Mouse (Mus musculus) CH12.LX (cell line): ENCODE data around the gene Ubfd1. TPM values are rescaled to one million over a fixed set of nuclear protein-coding genes. Genes with fewer than 3 reads are reported as not detected.

ENCODE experiments used
- DNase-seq: peaks from one replicate; pipeline ENCODE4 v3.0.0-alpha.2; 2013; ENCODE audit errors: extremely low read depth
- H3K27ac ChIP-seq: 2 replicates; pipeline ENCODE4 v1.5.1; 2012; ENCODE audit warnings: low read depth, mild to moderate bottlenecking, control low read depth, moderate library complexity; ENCODE audit not compliant: insufficient read depth
- H3K27me3 ChIP-seq: replicated peaks from 2 replicates; pipeline ENCODE3; 2012; ENCODE audit warnings: inconsistent platforms
- H3K36me3 ChIP-seq, 2 experiments: replicated peaks in 1 of 2; 2 replicates each; pipeline versions ENCODE3 to v1.6.1; 2012; ENCODE audit warnings: inconsistent platforms in 1 of 2, low read length in 1 of 2, mild to moderate bottlenecking in 1 of 2, mixed read lengths in 1 of 2, moderate library complexity in 1 of 2; ENCODE audit not compliant: control insufficient read depth in 1 of 2, insufficient read depth in 1 of 2
- H3K4me1 ChIP-seq, 2 experiments: 2 replicates each; pipeline ENCODE4 v1.6.1; 2012; ENCODE audit warnings: inconsistent platforms in 1 of 2, moderate library complexity in 1 of 2; ENCODE audit not compliant: insufficient read depth in 2 of 2, control insufficient read depth in 1 of 2
- H3K4me2 ChIP-seq: 2 replicates; pipeline ENCODE4 v1.6.1; 2012; ENCODE audit warnings: low read depth, mild to moderate bottlenecking, control low read depth; ENCODE audit not compliant: poor library complexity, insufficient read depth, severe bottlenecking
- H3K4me3 ChIP-seq, 3 experiments: fragments of 150-350 bp in 1 of 3; sonication (generic) in 1 of 3; replicated peaks in 1 of 3; 2 replicates each; pipeline versions ENCODE3 to v1.5.1; 2011 to 2012; ENCODE audit warnings: low read depth in 2 of 3, low read length in 2 of 3, mild to moderate bottlenecking in 2 of 3, moderate library complexity in 2 of 3, control low read depth in 1 of 3, improper control_type of control experiment in 1 of 3, inconsistent platforms in 1 of 3, mixed read lengths in 1 of 3; ENCODE audit not compliant: poor library complexity in 1 of 3
- H3K79me2 ChIP-seq: replicated peaks from 2 replicates; pipeline ENCODE4 v1.6.1; 2012; ENCODE audit warnings: mild to moderate bottlenecking, moderate library complexity; ENCODE audit not compliant: control insufficient read depth, poor library complexity, insufficient read depth, severe bottlenecking; ENCODE audit errors: extremely low read depth
- H3K9ac ChIP-seq: 2 replicates; pipeline ENCODE4 v1.6.1; 2012; ENCODE audit warnings: low read depth, mild to moderate bottlenecking, control low read depth, moderate library complexity; ENCODE audit not compliant: insufficient read depth
- H3K9me3 ChIP-seq: replicated peaks from 2 replicates; pipeline ENCODE3; 2012; ENCODE audit warnings: low read length, inconsistent platforms, mixed read lengths
- BHLHE40 ChIP-seq: IDR thresholded peaks from 2 replicates; pipeline ENCODE4 v1.6.1; 2011; ENCODE audit warnings: mild to moderate bottlenecking, low read depth, low read length, improper control_type of control experiment
- CHD1 ChIP-seq: IDR thresholded peaks from 2 replicates; pipeline ENCODE4 v1.6.1; 2012; ENCODE audit warnings: low read depth, low read length, improper control_type of control experiment, inconsistent platforms
- CTCF ChIP-seq, 2 experiments: IDR thresholded peaks in 1 of 2; conservative IDR thresholded peaks in 1 of 2; 2 replicates each; pipeline ENCODE4 v1.5.1; 2011 to 2012; ENCODE audit warnings: low read depth in 2 of 2, low read length in 2 of 2, improper control_type of control experiment in 1 of 2, inconsistent platforms in 1 of 2, mild to moderate bottlenecking in 1 of 2, moderate library complexity in 1 of 2
- E2F4 ChIP-seq: IDR thresholded peaks from 2 replicates; pipeline ENCODE4 v1.6.1; 2011; ENCODE audit warnings: low read depth, low read length, improper control_type of control experiment; ENCODE audit not compliant: insufficient replicate concordance
- ELF1 ChIP-seq: IDR thresholded peaks from 2 replicates; pipeline ENCODE4 v1.6.1; 2014; ENCODE audit warnings: low read depth, mild to moderate bottlenecking, inconsistent platforms, low read length, improper control_type of control experiment
- EP300 ChIP-seq: IDR thresholded peaks from 2 replicates; pipeline ENCODE4 v1.6.1; 2011; ENCODE audit warnings: low read length, improper control_type of control experiment
- ETS1 ChIP-seq: conservative IDR thresholded peaks from 2 replicates; pipeline ENCODE4 v1.6.1; 2012; ENCODE audit warnings: low read depth, mild to moderate bottlenecking, inconsistent platforms, low read length, improper control_type of control experiment, moderate library complexity
- GABPA ChIP-seq: IDR thresholded peaks from 2 replicates; pipeline ENCODE4 v1.6.1; 2012; ENCODE audit warnings: low read depth, low read length, improper control_type of control experiment, inconsistent platforms; ENCODE audit not compliant: insufficient replicate concordance
- HCFC1 ChIP-seq: IDR thresholded peaks from 2 replicates; pipeline ENCODE4 v1.6.1; 2012; ENCODE audit warnings: low read depth, mild to moderate bottlenecking, inconsistent platforms, low read length, improper control_type of control experiment
- IRF4 ChIP-seq: IDR thresholded peaks from 2 replicates; pipeline ENCODE4 v1.6.1; 2014; ENCODE audit warnings: low read depth, mild to moderate bottlenecking, inconsistent platforms, low read length, improper control_type of control experiment
- JUN ChIP-seq: IDR thresholded peaks from 2 replicates; pipeline ENCODE4 v1.6.1; 2011; ENCODE audit warnings: low read depth, mild to moderate bottlenecking, low read length, improper control_type of control experiment, moderate library complexity; ENCODE audit not compliant: insufficient read depth
- JUND ChIP-seq: conservative IDR thresholded peaks from 2 replicates; pipeline ENCODE4 v1.6.1; 2011; ENCODE audit warnings: low read depth, low read length, improper control_type of control experiment
- KAT2A ChIP-seq: IDR thresholded peaks from 2 replicates; pipeline ENCODE4 v1.6.1; 2012; ENCODE audit warnings: low read length, improper control_type of control experiment, inconsistent platforms; ENCODE audit not compliant: insufficient replicate concordance
- MAFK ChIP-seq: IDR thresholded peaks from 2 replicates; pipeline ENCODE4 v1.6.1; 2011; ENCODE audit warnings: low read length, improper control_type of control experiment; ENCODE audit not compliant: insufficient replicate concordance
- MAZ ChIP-seq: IDR thresholded peaks from 2 replicates; pipeline ENCODE4 v1.6.1; 2012; ENCODE audit warnings: low read depth, mild to moderate bottlenecking, inconsistent platforms, low read length, improper control_type of control experiment, moderate library complexity
- MEF2A ChIP-seq: IDR thresholded peaks from 2 replicates; pipeline ENCODE4 v1.6.1; 2014; ENCODE audit warnings: low read depth, mild to moderate bottlenecking, inconsistent platforms, low read length, improper control_type of control experiment, borderline replicate concordance
- MXI1 ChIP-seq: IDR thresholded peaks from 2 replicates; pipeline ENCODE4 v1.6.1; 2011; ENCODE audit warnings: mild to moderate bottlenecking, low read depth, low read length, improper control_type of control experiment
- MYC ChIP-seq: IDR thresholded peaks from 2 replicates; pipeline ENCODE4 v1.6.1; 2011; ENCODE audit warnings: low read depth, mild to moderate bottlenecking, improper control_type of control experiment, low read length
- NELFE ChIP-seq: IDR thresholded peaks from 2 replicates; pipeline ENCODE4 v1.6.1; 2011; ENCODE audit warnings: low read depth, low read length, improper control_type of control experiment
- NRF1 ChIP-seq: IDR thresholded peaks from 2 replicates; pipeline ENCODE4 v1.6.1; 2014; ENCODE audit warnings: low read depth, mild to moderate bottlenecking, inconsistent platforms, low read length, improper control_type of control experiment, moderate library complexity
- PAX5 ChIP-seq: IDR thresholded peaks from 2 replicates; pipeline ENCODE4 v1.6.1; 2012; ENCODE audit warnings: low read length, inconsistent platforms, mixed read lengths
- POLR2A ChIP-seq: IDR thresholded peaks from 2 replicates; pipeline ENCODE4 v1.6.1; 2011; ENCODE audit warnings: low read depth, mild to moderate bottlenecking, improper control_type of control experiment, low read length
- POLR2AphosphoS2 ChIP-seq: IDR thresholded peaks from 2 replicates; pipeline ENCODE4 v1.6.1; 2011; ENCODE audit warnings: low read depth, low read length, improper control_type of control experiment
- RAD21 ChIP-seq: IDR thresholded peaks from 2 replicates; pipeline ENCODE4 v1.6.1; 2011; ENCODE audit warnings: low read depth, mild to moderate bottlenecking, low read length, improper control_type of control experiment, moderate library complexity
- SIN3A ChIP-seq: IDR thresholded peaks from 2 replicates; pipeline ENCODE4 v1.6.1; 2012; ENCODE audit warnings: low read length, improper control_type of control experiment, inconsistent platforms
- SMC3 ChIP-seq: IDR thresholded peaks from 2 replicates; pipeline ENCODE4 v1.6.1; 2011; ENCODE audit warnings: low read depth, low read length, improper control_type of control experiment
- TBP ChIP-seq: conservative IDR thresholded peaks from 2 replicates; pipeline ENCODE4 v1.6.1; 2011; ENCODE audit warnings: low read depth, low read length, improper control_type of control experiment
- TCF12 ChIP-seq: IDR thresholded peaks from 2 replicates; pipeline ENCODE4 v1.6.1; 2014; ENCODE audit warnings: low read depth, mild to moderate bottlenecking, inconsistent platforms, low read length, improper control_type of control experiment
- UBTF ChIP-seq: IDR thresholded peaks from 2 replicates; pipeline ENCODE4 v1.6.1; 2012; ENCODE audit warnings: low read depth, mild to moderate bottlenecking, inconsistent platforms, low read length, improper control_type of control experiment, moderate library complexity
- USF1 ChIP-seq: IDR thresholded peaks from 2 replicates; pipeline ENCODE4 v1.6.1; 2014; ENCODE audit warnings: low read depth, mild to moderate bottlenecking, inconsistent platforms, low read length, improper control_type of control experiment
- ZC3H11A ChIP-seq: IDR thresholded peaks from 2 replicates; pipeline ENCODE4 v1.6.1; 2012; ENCODE audit warnings: low read depth, mild to moderate bottlenecking, inconsistent platforms, low read length, improper control_type of control experiment
- ZKSCAN1 ChIP-seq: IDR thresholded peaks from 2 replicates; pipeline ENCODE4 v1.6.1; 2012; ENCODE audit warnings: low read depth, inconsistent platforms, low read length, improper control_type of control experiment, borderline replicate concordance
- ZMIZ1 ChIP-seq: IDR thresholded peaks from 2 replicates; pipeline ENCODE4 v1.6.1; 2012; ENCODE audit warnings: low read depth, mild to moderate bottlenecking, inconsistent platforms, low read length, improper control_type of control experiment
- dilution Hi-C: fragments of 300-500 bp; cut with MboI; formaldehyde crosslinking; loops from 2 replicates; pipeline ENCODE4 v1.14.3; 2020; ENCODE audit warnings: low sequenced_read_pairs; ENCODE audit not compliant: extremely low pct_unique_long_range_greater_than_20kb, extremely low pct_ligation_motif_present
- in situ Hi-C: fragments of 300-500 bp; cut with MboI; formaldehyde crosslinking; loops from 3 replicates; pipeline ENCODE4 v1.14.3; 2019; ENCODE audit warnings: low sequenced_read_pairs, low pct_ligation_motif_present, low pct_unique_long_range_greater_than_20kb, mixed read lengths
- polyA plus RNA-seq: library from polyadenylated mRNA; unstranded; fragments of >175 nt; gene quantifications from 2 replicates; pipeline ENCODE4 v1.2.1, GENCODE M21; 2012; ENCODE audit warnings: low read depth; ENCODE audit not compliant: insufficient read length
- total RNA-seq, 2 experiments: library from RNA; depleted of rRNA; stranded (reverse); fragments of 300-350 nt in 1 of 2; fragments of >200 nt in 1 of 2; gene quantifications; 2 replicates each; pipeline ENCODE4 v1.2.3; 2012 to 2014

The Ubfd1 gene
- total and polyA plus RNA-seq, 3 experiments, result 26.9 to 51.8 (median 36.5) TPM

DNA sequence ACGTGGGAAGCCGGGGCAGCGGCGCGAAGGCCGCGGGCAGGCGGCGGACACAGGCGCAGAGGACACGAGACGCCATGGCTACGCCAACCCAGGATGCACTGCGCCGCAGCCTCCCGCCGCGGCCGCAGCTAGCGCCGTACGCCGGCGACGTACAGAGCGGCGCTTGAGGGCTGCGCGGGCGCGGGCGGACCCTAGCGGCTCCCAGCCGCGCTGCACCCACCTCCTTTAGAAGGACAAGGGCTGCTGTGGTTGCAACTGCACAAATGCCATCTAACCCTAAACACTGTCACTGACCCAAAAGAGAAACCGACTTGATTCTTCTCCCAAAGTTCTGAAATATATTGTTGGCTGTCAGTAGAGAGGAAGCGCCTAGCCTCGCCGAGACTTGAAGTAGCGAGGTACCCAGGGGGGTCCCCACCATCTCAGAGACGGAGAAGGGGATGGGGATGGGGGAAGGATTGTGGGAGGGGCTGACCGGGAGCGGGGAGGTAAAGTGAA is 34.8 kb downstream of the Ubfd1 start, which contains the start of gene Ndufab1:
Gene Ndufab1, minus strand, starts transcription at position 140 of the 498 bp plus-strand sequence.
- in situ Hi-C loops, result no loop called here

GRCm38 (mm10) chr7:122108206-122108605 is 41.2 kb downstream of the Ubfd1 start:
- in situ Hi-C loops, result no loop called here
- dilution Hi-C loops, result no loop called here
- H3K9ac ChIP-seq, result no peak overlapping the region

More for the DNA sequence above, 34.8 kb downstream of the Ubfd1 start, which contains the start of gene Ndufab1:
- H3K4me2 ChIP-seq, result peak within 1 kb of the TSS; percentile 97
- H3K27ac ChIP-seq, result peak within 1 kb of the TSS; percentile 33; the same call in 1 of the 2 replicates
- no peaks in the 10 kb centered on the region for H3K9me3 ChIP-seq
- peaks cover 21 to 33% of the 10 kb centered on the region in 2 experiments for H3K36me3 ChIP-seq
- peaks cover 41% of the 10 kb centered on the region for H3K79me2 ChIP-seq
- no peaks in the 10 kb centered on the region for H3K27me3 ChIP-seq
- peak; percentile 66; the same call in 1 of the 2 replicates for TF ChIP-seq SIN3A
- TF ChIP-seq BHLHE40, result 0 out of 2 replicates have a peak, but pooled peaks have one; percentile 5
- peak; percentile 90 for TF ChIP-seq TCF12
- no peak for TF ChIP-seq ETS1
- TF ChIP-seq NELFE, result peak; percentile 61; the same call in 1 of the 2 replicates
- TF ChIP-seq MXI1, result peak; percentile 52; the same call in 1 of the 2 replicates
- TF ChIP-seq CTCF (conservative IDR thresholded peaks at IDR 0.05 in 1 of 2, IDR thresholded peaks at IDR 0.05 in 1 of 2; ENCODE audit: low read depth in 2 of 2, low read length in 2 of 2), result peak in 1 of 2 experiments; percentile 88; a peak in 2 of 4 replicates
- TF ChIP-seq UBTF, result 0 out of 2 replicates have a peak, but pooled peaks have one; percentile 45
- peak; percentile 77 for TF ChIP-seq NRF1
- no peak for TF ChIP-seq EP300
- TF ChIP-seq ZMIZ1, result peak; percentile 67; the same call in 1 of the 2 replicates
- TF ChIP-seq JUND, result no peak
- TF ChIP-seq JUN, result no peak
- peak; percentile 83 for TF ChIP-seq HCFC1
- TF ChIP-seq ZKSCAN1, result no peak
- 0 out of 2 replicates have a peak, but pooled peaks have one; percentile 42 for TF ChIP-seq MYC
- TF ChIP-seq KAT2A, result peak; percentile 83; the same call in 1 of the 2 replicates
- peak; percentile 53; the same call in 1 of the 2 replicates for TF ChIP-seq MEF2A
- no peak for TF ChIP-seq ZC3H11A
- TF ChIP-seq RAD21, result peak; percentile 23
- TF ChIP-seq ELF1, result peak; percentile 68; the same call in 1 of the 2 replicates
- 0 out of 2 replicates have a peak, but pooled peaks have one; percentile 70 for TF ChIP-seq MAZ
- peak; percentile 44; the same call in 1 of the 2 replicates for TF ChIP-seq TBP
- no peak for TF ChIP-seq PAX5
- TF ChIP-seq GABPA, result peak; percentile 83; the same call in 1 of the 2 replicates
- no peak for TF ChIP-seq IRF4
- TF ChIP-seq CHD1, result no peak
- TF ChIP-seq POLR2A, result peak; percentile 76
- TF ChIP-seq MAFK, result no peak
- no peak for TF ChIP-seq USF1
- peak within 1 kb of the TSS; percentile 74 to 84 (median 77) for H3K4me3 ChIP-seq
- dilution Hi-C loops, result no loop called here
- peak within 1 kb of the TSS; percentile 88 for H3K9ac ChIP-seq
- peaks cover 2 to 17% of the 10 kb centered on the region in 2 experiments; a peak in 3 of 4 replicates for H3K4me1 ChIP-seq
- peak; percentile 86 for DNase-seq

More at GRCm38 (mm10) chr7:122108206-122108605, 41.2 kb downstream of the Ubfd1 start:
- no peaks in the 10 kb centered on the region for H3K4me1 ChIP-seq
- no peaks in the 10 kb centered on the region for H3K27me3 ChIP-seq
- no peak overlapping the region for H3K27ac ChIP-seq
- no peaks in the 10 kb centered on the region for H3K9me3 ChIP-seq
- H3K79me2 ChIP-seq, result no peaks in the 10 kb centered on the region
- H3K36me3 ChIP-seq, result peaks cover 32 to 62% of the 10 kb centered on the region in 2 experiments
- no peak for DNase-seq
- no peak overlapping the region for H3K4me2 ChIP-seq
- TF ChIP-seq POLR2AphosphoS2 (no peak), ZC3H11A (no peak), HCFC1 (no peak), E2F4 (no peak), POLR2A (no peak), RAD21 (no peak), CHD1 (no peak), SMC3 (no peak)
- no peak overlapping the region for H3K4me3 ChIP-seq
